8 mouse cellular contexts compared by ENCODE assay signal in the genomic region with DNA sequence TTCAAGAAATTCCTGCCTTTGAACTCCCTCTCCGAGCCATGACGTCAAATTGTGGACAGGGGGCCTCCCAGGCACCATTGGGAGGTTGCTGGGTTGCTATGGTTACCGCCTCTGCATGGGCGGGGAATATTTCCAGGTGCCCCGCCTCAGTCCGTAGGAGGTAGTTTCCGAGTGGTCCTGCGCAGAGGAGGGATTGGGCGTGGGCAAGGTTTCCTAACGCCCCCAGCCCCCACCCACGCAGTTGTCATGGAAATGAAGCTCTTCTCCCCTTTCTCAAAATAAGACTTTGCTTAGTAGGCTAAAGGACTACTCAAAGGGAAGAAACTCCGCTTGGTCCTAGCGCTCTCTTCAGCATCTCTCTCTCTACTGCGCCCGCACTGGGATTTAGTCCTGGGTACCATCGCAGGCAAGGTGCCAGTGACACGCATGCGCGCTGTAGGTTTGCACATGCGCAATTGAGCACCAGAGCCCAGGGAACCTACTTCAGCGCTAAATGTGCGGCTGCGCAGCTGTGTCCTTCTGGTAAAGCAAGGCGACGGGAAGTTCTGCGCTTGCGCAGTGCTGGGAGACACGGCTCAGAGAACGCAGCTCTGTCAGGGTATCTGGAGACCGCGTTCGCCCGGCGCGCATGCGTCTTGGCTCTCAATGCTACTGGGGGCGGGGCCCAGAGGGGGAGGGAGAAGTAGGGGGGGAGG. TPM values are rescaled to one million over a fixed set of nuclear protein-coding genes. Genes with fewer than 3 reads are reported as not detected.
DNase-seq lines count a peak whose midpoint lies in the region; ATAC-seq lines count a peak whose summit lies in the region.

A gene (plus strand): TSS at position 645 of the 695 bp plus-strand sequence.

- under 1% methylated on average over 37 of the region's 37 CpGs for WGBS in hindbrain, embryonic 15.5 days

- H3K27me3 ChIP-seq in hindbrain, embryonic 15.5 days, result no peaks in the 10 kb centered on the region

- ATAC-seq in hindbrain, embryonic 15.5 days (ENCODE audit: low FRiP score, low read depth), result peak; percentile 94

- H3K4me1 ChIP-seq in hindbrain, embryonic 15.5 days (replicated peaks), result peaks cover 47% of the 10 kb centered on the region

- H3K4me3 ChIP-seq in hindbrain, embryonic 15.5 days, result peak within 1 kb of the TSS; percentile 63

- peak within 1 kb of the TSS; percentile 87 for H3K4me2 ChIP-seq in hindbrain, embryonic 15.5 days

- peak; percentile 98 for DNase-seq in T-cell, adult 2 months (ENCODE audit: low spot score)
- peak; percentile 100 for DNase-seq in cerebellum, postnatal 36 days
- DNase-seq in frontal cortex, postnatal 36 days (ENCODE audit: low spot score in 2 of 2), result peak; percentile 100
- DNase-seq in left cerebral cortex, adult 11 months (ENCODE audit: low spot score), result peak; percentile 100
- DNase-seq in lung, postnatal 4 days, result peak; percentile 99 to 100
- DNase-seq in retina, postnatal 7 days (ENCODE audit: low read depth, low spot score), result peak; percentile 100
- peak; percentile 98 for DNase-seq in urinary bladder, adult 2 months (ENCODE audit: low spot score)

- H3K36me3 ChIP-seq in hindbrain, embryonic 15.5 days, result no peaks in the 10 kb centered on the region

- no peaks in the 10 kb centered on the region for H3K9me3 ChIP-seq in hindbrain, embryonic 15.5 days

- peak within 1 kb of the TSS; percentile 56 for H3K9ac ChIP-seq in hindbrain, embryonic 15.5 days

- H3K27ac ChIP-seq in hindbrain, embryonic 15.5 days (replicated peaks), result peak within 1 kb of the TSS; percentile 96

RNA-seq across cellular contexts. Expression of the gene that starts here (rescaled TPM):
- polyA plus RNA-seq in hindbrain, embryonic 15.5 days (2015; fragmentation: Nextera tagmentation; extraction: Ambion mirVana), result 6.9 and 7.2 TPM in 2 replicates
- polyA plus RNA-seq in urinary bladder, adult 2 months (2012; rRNA removed), result 7.5 and 9.5 TPM in 2 replicates

Comparison
In these comparisons a context has a peak if more than half of its experiments do, and no peak if none do; other contexts are left out.
1. Peak in every context shown above with its lines: DNase-seq, ATAC-seq, H3K4me3 ChIP-seq and H3K27ac ChIP-seq.